10 mouse cellular contexts compared by ENCODE assay signal in genomic region chr9:107164825-107165224, GRCm38 (mm10).
DNase-seq lines count a peak whose midpoint lies in the region; ATAC-seq and TF ChIP-seq lines count a peak whose summit lies in the region.
"Had no signal": no experiment of that assay in that cellular context is flagged by ENCODE, and none has a peak within 500 bp of the region (broad histone marks: within the 10 kb centered on the region; RNA-seq: fewer than 3 reads in every experiment).

No protein-coding gene starts in this region.

- DNase-seq in embryonic facial prominence, embryonic 11.5 days (ENCODE audit: low spot score), result peak; percentile 4
- DNase-seq in embryonic facial prominence, embryonic 10.5 days (ENCODE audit: low spot score), result no peak
- DNase-seq in kidney, postnatal 10 days, result peak; percentile 10
- DNase-seq in kidney, adult 11 months, result no peak
- peak; percentile 42 for DNase-seq in 416B (ENCODE audit: low read depth)
- peak; percentile 18 for DNase-seq in brain, embryonic 14.5 days (ENCODE audit: low read depth)
- DNase-seq in adrenal gland, adult 18-20 months (ENCODE audit: low spot score in 2 of 2), result no peak
- DNase-seq: adrenal gland, postnatal 14 days; cerebellum, adult 2 months had no signal

- H3K4me2 ChIP-seq in embryonic facial prominence, embryonic 11.5 days (ENCODE audit: low read depth, low read length), result no peak overlapping the region
- no peak overlapping the region for H3K4me2 ChIP-seq in forebrain, embryonic 13.5 days

- no peak overlapping the region for H3K4me3 ChIP-seq in embryonic facial prominence, embryonic 11.5 days (ENCODE audit: low read depth, low read length)
- no peak overlapping the region for H3K4me3 ChIP-seq in embryonic facial prominence, embryonic 10.5 days
- H3K4me3 ChIP-seq in forebrain, embryonic 13.5 days, result no peak overlapping the region

- H3K27me3 ChIP-seq in embryonic facial prominence, embryonic 11.5 days (ENCODE audit: control insufficient read depth, insufficient read depth, low read length), result no peaks in the 10 kb centered on the region
- no peaks in the 10 kb centered on the region for H3K27me3 ChIP-seq in embryonic facial prominence, embryonic 10.5 days (replicated peaks; ENCODE audit: low read depth, poor library complexity, severe bottlenecking)
- no peaks in the 10 kb centered on the region for H3K27me3 ChIP-seq in forebrain, embryonic 13.5 days

- TF ChIP-seq CTCF in brain, embryonic 14.5 days (IDR thresholded peaks at IDR 0.05; ENCODE audit: borderline replicate concordance, extremely low read depth, insufficient read depth, insufficient read length), result peak; percentile 30; the same call in 1 of the 2 replicates

- TF ChIP-seq POLR2A in brain, embryonic 14.5 days (IDR thresholded peaks at IDR 0.05; ENCODE audit: borderline replicate concordance, extremely low read depth, insufficient read depth, insufficient read length, poor library complexity, severe bottlenecking), result no peak

- H3K27ac ChIP-seq in embryonic facial prominence, embryonic 11.5 days (replicated peaks; ENCODE audit: low read depth, low read length), result no peak overlapping the region
- no peak overlapping the region for H3K27ac ChIP-seq in embryonic facial prominence, embryonic 10.5 days (replicated peaks)
- no peak overlapping the region for H3K27ac ChIP-seq in forebrain, embryonic 13.5 days

- no peaks in the 10 kb centered on the region for H3K36me3 ChIP-seq in embryonic facial prominence, embryonic 11.5 days (replicated peaks; ENCODE audit: control insufficient read depth, insufficient read depth, low read depth, low read length)
- no peaks in the 10 kb centered on the region for H3K36me3 ChIP-seq in embryonic facial prominence, embryonic 10.5 days (replicated peaks)
- H3K36me3 ChIP-seq in forebrain, embryonic 13.5 days (ENCODE audit: poor library complexity, severe bottlenecking), result no peaks in the 10 kb centered on the region

- ATAC-seq in embryonic facial prominence, embryonic 11.5 days (replicated peaks; ENCODE audit: insufficient number of reproducible peaks, low FRiP score, low TSS enrichment, low read depth), result no peak
- no peak for ATAC-seq in forebrain, embryonic 13.5 days

- H3K9ac ChIP-seq in embryonic facial prominence, embryonic 11.5 days (replicated peaks; ENCODE audit: low read length), result no peak overlapping the region
- H3K9ac ChIP-seq in forebrain, embryonic 13.5 days, result no peak overlapping the region

- no peaks in the 10 kb centered on the region for H3K9me3 ChIP-seq in embryonic facial prominence, embryonic 11.5 days (replicated peaks; ENCODE audit: control insufficient read depth, low read length)
- no peaks in the 10 kb centered on the region for H3K9me3 ChIP-seq in embryonic facial prominence, embryonic 10.5 days
- no peaks in the 10 kb centered on the region for H3K9me3 ChIP-seq in forebrain, embryonic 13.5 days (replicated peaks)

- no peaks in the 10 kb centered on the region for H3K4me1 ChIP-seq in embryonic facial prominence, embryonic 11.5 days (ENCODE audit: control insufficient read depth, insufficient read depth, low read length)
- H3K4me1 ChIP-seq in embryonic facial prominence, embryonic 10.5 days, result no peaks in the 10 kb centered on the region
- H3K4me1 ChIP-seq in forebrain, embryonic 13.5 days, result no peaks in the 10 kb centered on the region

- 25% methylated on average over 3 of the region's 3 CpGs for WGBS in embryonic facial prominence, embryonic 11.5 days
- WGBS in embryonic facial prominence, embryonic 10.5 days, result 19% methylated on average over 3 of the region's 3 CpGs
- 14% methylated on average over 3 of the region's 3 CpGs for WGBS in forebrain, embryonic 13.5 days

Comparison
In these comparisons a context has a peak if more than half of its experiments do, and no peak if none do; other contexts are left out.
1. DNase-seq: peak in embryonic facial prominence, embryonic 11.5 days (single experiment), kidney, postnatal 10 days (single experiment), 416B (single experiment) and brain, embryonic 14.5 days (single experiment); none in embryonic facial prominence, embryonic 10.5 days (single experiment), kidney, adult 11 months (single experiment) and adrenal gland, adult 18-20 months (0 of 2).